Mouse (Mus musculus): ENCODE data around the gene Celsr1. TPM values are rescaled to one million over a fixed set of nuclear protein-coding genes. Genes with fewer than 3 reads are reported as not detected.

Celsr1 gene
- total and polyA plus RNA-seq, 3 experiments: not detected

GRCm38 (mm10) chr15:85982416-85982775 is 51.2 kb downstream of the Celsr1 start:
- Histone ChIP-seq H3K27me3 (replicated peaks) (peaks cover 29% of the 10 kb centered on the region), H3K27ac (ENCODE audit: insufficient read depth, low read depth) (no peak overlapping the region), H3K79me2 (replicated peaks; ENCODE audit: control insufficient read depth, extremely low read depth, insufficient read depth, poor library complexity, severe bottlenecking) (no peaks in the 10 kb centered on the region), H3K4me3 (replicated peaks in 1 of 3; ENCODE audit: low read depth in 2 of 3, low read length in 2 of 3, poor library complexity in 1 of 3) (no peak overlapping the region), H3K4me1 (ENCODE audit: control insufficient read depth in 1 of 2, insufficient read depth in 2 of 2) (peaks cover 0 to 16% of the 10 kb centered on the region in 2 experiments; a peak in 2 of 4 replicates), H3K36me3 (replicated peaks in 1 of 2; ENCODE audit: control insufficient read depth in 1 of 2, insufficient read depth in 1 of 2, low read length in 1 of 2) (no peaks in the 10 kb centered on the region), H3K9me3 (replicated peaks; ENCODE audit: low read length) (no peaks in the 10 kb centered on the region), H3K4me2 (ENCODE audit: insufficient read depth, low read depth, poor library complexity, severe bottlenecking) (no peak overlapping the region), H3K9ac (ENCODE audit: insufficient read depth, low read depth) (no peak overlapping the region)
- dilution Hi-C loops (cut with MboI; ENCODE audit: extremely low pct_ligation_motif_present, extremely low pct_unique_long_range_greater_than_20kb, low sequenced_read_pairs) (no loop called here), in situ Hi-C loops (cut with MboI; ENCODE audit: low pct_ligation_motif_present, low pct_unique_long_range_greater_than_20kb, low sequenced_read_pairs) (no loop called here)
- no peak for DNase-seq (ENCODE audit: extremely low read depth)
- TF ChIP-seq MAFK (IDR thresholded peaks at IDR 0.05; ENCODE audit: insufficient replicate concordance, low read length): no peak
- TF ChIP-seq SMC3 (IDR thresholded peaks at IDR 0.05; ENCODE audit: low read depth, low read length): no peak
- no peak for TF ChIP-seq ZNF384 (IDR thresholded peaks at IDR 0.05; ENCODE audit: low read depth, low read length)
- no peak for TF ChIP-seq MYC (IDR thresholded peaks at IDR 0.05; ENCODE audit: low read depth, low read length)
- TF ChIP-seq JUN (IDR thresholded peaks at IDR 0.05; ENCODE audit: insufficient read depth, low read depth, low read length): no peak
- no peak for TF ChIP-seq GABPA (IDR thresholded peaks at IDR 0.05; ENCODE audit: insufficient replicate concordance, low read depth, low read length)
- TF ChIP-seq NELFE (IDR thresholded peaks at IDR 0.05; ENCODE audit: low read depth, low read length): no peak
- no peak for TF ChIP-seq MAX (IDR thresholded peaks at IDR 0.05; ENCODE audit: low read length)
- TF ChIP-seq USF1 (IDR thresholded peaks at IDR 0.05; ENCODE audit: low read depth, low read length): no peak
- TF ChIP-seq ZKSCAN1 (IDR thresholded peaks at IDR 0.05; ENCODE audit: borderline replicate concordance, low read depth, low read length): no peak
- TF ChIP-seq ELF1 (IDR thresholded peaks at IDR 0.05; ENCODE audit: low read depth, low read length): no peak
- TF ChIP-seq PAX5 (IDR thresholded peaks at IDR 0.05; ENCODE audit: low read length): no peak
- no peak for TF ChIP-seq USF2 (conservative IDR thresholded peaks at IDR 0.05; ENCODE audit: low read depth, low read length)
- TF ChIP-seq NRF1 (IDR thresholded peaks at IDR 0.05; ENCODE audit: low read depth, low read length): no peak

GRCm38 (mm10) chr15:85981768-85982415 is 51.7 kb downstream of the Celsr1 start:
- H3K4me3 ChIP-seq (replicated peaks in 1 of 3; ENCODE audit: low read depth in 2 of 3, low read length in 2 of 3, poor library complexity in 1 of 3): no peak overlapping the region
- H3K27me3 ChIP-seq (replicated peaks): peaks cover 34% of the 10 kb centered on the region
- H3K4me2 ChIP-seq (ENCODE audit: insufficient read depth, low read depth, poor library complexity, severe bottlenecking): 0 out of 2 replicates have a peak overlapping the region, but pooled peaks have one; percentile 29
- DNase-seq (ENCODE audit: extremely low read depth): peak; percentile 87
- H3K79me2 ChIP-seq (replicated peaks; ENCODE audit: control insufficient read depth, extremely low read depth, insufficient read depth, poor library complexity, severe bottlenecking): no peaks in the 10 kb centered on the region
- dilution Hi-C loops (cut with MboI; ENCODE audit: extremely low pct_ligation_motif_present, extremely low pct_unique_long_range_greater_than_20kb, low sequenced_read_pairs): no loop called here
- no peak for TF ChIP-seq UBTF (IDR thresholded peaks at IDR 0.05; ENCODE audit: low read depth, low read length)
- peak; percentile 45; the same call in 1 of the 2 replicates for TF ChIP-seq POLR2A (IDR thresholded peaks at IDR 0.05; ENCODE audit: low read depth, low read length)
- no peak for TF ChIP-seq MAX (IDR thresholded peaks at IDR 0.05; ENCODE audit: low read length)
- TF ChIP-seq ZC3H11A (IDR thresholded peaks at IDR 0.05; ENCODE audit: low read depth, low read length): no peak
- in situ Hi-C loops (cut with MboI; ENCODE audit: low pct_ligation_motif_present, low pct_unique_long_range_greater_than_20kb, low sequenced_read_pairs): no loop called here
- no peaks in the 10 kb centered on the region for H3K9me3 ChIP-seq (replicated peaks; ENCODE audit: low read length)
- no peak overlapping the region for H3K9ac ChIP-seq (ENCODE audit: insufficient read depth, low read depth)
- peaks cover 0 to 16% of the 10 kb centered on the region in 2 experiments; a peak in 2 of 4 replicates for H3K4me1 ChIP-seq (ENCODE audit: control insufficient read depth in 1 of 2, insufficient read depth in 2 of 2)
- no peaks in the 10 kb centered on the region for H3K36me3 ChIP-seq (replicated peaks in 1 of 2; ENCODE audit: control insufficient read depth in 1 of 2, insufficient read depth in 1 of 2, low read length in 1 of 2)
- no peak overlapping the region for H3K27ac ChIP-seq (ENCODE audit: insufficient read depth, low read depth)
